Mouse (Mus musculus): ENCODE measurements at regions not wholly inside any gene's neighbourhood (a gene's known extent, or its start where the extent isn't known, plus 50 kb on each side); places are given as distances from the start of the nearest gene placed in this dataset.

DNA sequence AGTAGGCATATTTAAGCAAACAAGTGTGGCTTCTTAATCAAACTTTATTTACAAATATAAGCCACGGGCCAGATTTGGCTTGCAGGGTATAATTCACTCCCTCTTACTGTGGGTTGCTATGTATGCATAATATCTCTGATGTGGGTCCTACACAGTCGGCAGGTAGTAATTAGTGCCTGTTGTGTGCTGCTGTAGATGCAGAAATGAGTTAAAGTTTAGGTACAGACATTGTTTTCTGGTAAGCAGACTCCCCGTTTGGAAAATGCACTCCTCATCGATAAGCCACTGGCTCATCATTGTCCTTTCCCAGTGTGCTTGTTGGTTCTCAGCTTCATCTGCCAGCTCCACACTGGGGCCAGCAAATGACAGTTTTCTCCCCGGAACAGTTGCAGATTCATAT is 113.4 kb upstream of the Lyplal1 start:
- TF ChIP-seq CTCF (IDR thresholded peaks at IDR 0.05; ENCODE audit: insufficient read depth, low read length), result no peak
- no peak for TF ChIP-seq POLR2A (IDR thresholded peaks at IDR 0.05; ENCODE audit: borderline replicate concordance, extremely low read depth, low read depth, low read length)

All from lung, adult 2 months (tissue).